Mouse (Mus musculus): ENCODE data around the gene Prpf38a.

GRCm38 (mm10) chr4:108579743-108580411 lies 741 bp upstream of the Prpf38a start:
- TF ChIP-seq NANOG (IDR thresholded peaks at IDR 0.05; ENCODE audit: borderline replicate concordance, low read length) (no peak), CTCF (conservative IDR thresholded peaks at IDR 0.05; ENCODE audit: low read length) (no peak)
